Mouse (Mus musculus) kidney, adult 10 weeks (tissue): ENCODE measurements around the gene Gli3. TPM values are rescaled to one million over a fixed set of nuclear protein-coding genes. Genes with fewer than 3 reads are reported as not detected.

Experiments used
- polyA plus RNA-seq: library from polyadenylated mRNA; stranded (reverse); fragments of 350-450 nt; fragmentation: Illumina TruSeq; extraction: RNeasy Lipid Tissue Mini Kit (QIAGEN cat#74804); gene quantifications from one replicate; pipeline ENCODE4 v1.2.3, GENCODE M21; 2014; ENCODE audit warnings: low read depth, low replicate concordance

Gli3 gene
- polyA plus RNA-seq = 0.40 TPM

GRCm38 (mm10) chr13:15462830-15463491 is at the start of gene Gli3:
Gene Gli3, plus strand, starts transcription at chr13:15463235.

